Mouse (Mus musculus): ENCODE measurements around the gene Zyx. TPM values are rescaled to one million over a fixed set of nuclear protein-coding genes. Genes with fewer than 3 reads are reported as not detected.

Gene Zyx
- total and polyA plus RNA-seq, 3 experiments, result 19.1 to 319 (median 70.2) TPM

GRCm38 (mm10) chr6:42339189-42339588 is 10.2 kb upstream of the Zyx start:
- TF ChIP-seq CTCF (IDR thresholded peaks at IDR 0.05; ENCODE audit: low read depth, low read length), result no peak
- no peak for TF ChIP-seq GATA1 (IDR thresholded peaks at IDR 0.05; ENCODE audit: borderline replicate concordance, low read length)
- no peak for TF ChIP-seq TAL1 (conservative IDR thresholded peaks at IDR 0.05; ENCODE audit: low read depth, low read length)
- TF ChIP-seq GATA2 (IDR thresholded peaks at IDR 0.05; ENCODE audit: borderline replicate concordance, low read depth, low read length), result no peak
- TF ChIP-seq POLR2AphosphoS5 (IDR thresholded peaks at IDR 0.05; ENCODE audit: insufficient replicate concordance, low read depth, low read length), result no peak

GRCm38 (mm10) chr6:42339981-42340380 is 9.4 kb upstream of the Zyx start:
- TF ChIP-seq GATA1 (IDR thresholded peaks at IDR 0.05; ENCODE audit: borderline replicate concordance, low read length) (no peak), CTCF (IDR thresholded peaks at IDR 0.05; ENCODE audit: low read depth, low read length) (no peak), POLR2AphosphoS5 (IDR thresholded peaks at IDR 0.05; ENCODE audit: insufficient replicate concordance, low read depth, low read length) (no peak), GATA2 (IDR thresholded peaks at IDR 0.05; ENCODE audit: borderline replicate concordance, low read depth, low read length) (no peak), TAL1 (conservative IDR thresholded peaks at IDR 0.05; ENCODE audit: low read depth, low read length) (no peak)
- DNase-seq (ENCODE audit: low spot score), result no peak
- Histone ChIP-seq H3K27me3 (ENCODE audit: insufficient read depth, low read length) (peaks cover 20% of the 10 kb centered on the region), H3K9me3 (replicated peaks) (no peaks in the 10 kb centered on the region), H3K4me1 (ENCODE audit: insufficient read depth, low read depth, low read length) (peaks cover 6% of the 10 kb centered on the region; the same call in 1 of the 2 replicates), H3K36me3 (replicated peaks) (no peaks in the 10 kb centered on the region), H3K4me3 (ENCODE audit: low read depth, low read length) (no peak overlapping the region)
- no peak for ATAC-seq (ENCODE audit: extremely low read depth, insufficient number of reproducible peaks, low FRiP score, poor library complexity, severe bottlenecking)

More at GRCm38 (mm10) chr6:42339189-42339588, 10.2 kb upstream of the Zyx start:
- Histone ChIP-seq H3K36me3 (replicated peaks) (no peaks in the 10 kb centered on the region), H3K4me1 (ENCODE audit: insufficient read depth, low read depth, low read length) (peaks cover 6% of the 10 kb centered on the region; the same call in 1 of the 2 replicates), H3K27me3 (ENCODE audit: insufficient read depth, low read length) (peaks cover 21% of the 10 kb centered on the region), H3K9me3 (replicated peaks) (no peaks in the 10 kb centered on the region), H3K4me3 (ENCODE audit: low read depth, low read length) (no peak overlapping the region)
- DNase-seq (ENCODE audit: low spot score) (no peak), ATAC-seq (ENCODE audit: extremely low read depth, insufficient number of reproducible peaks, low FRiP score, poor library complexity, severe bottlenecking) (no peak)

- H3K36me3 ChIP-seq (replicated peaks), result no peaks in the 10 kb centered on the region
- no peaks in the 10 kb centered on the region for H3K9me3 ChIP-seq (replicated peaks)
- ATAC-seq (ENCODE audit: extremely low read depth, insufficient number of reproducible peaks, low FRiP score, poor library complexity, severe bottlenecking) (no peak), DNase-seq (ENCODE audit: low spot score) (no peak)
- peaks cover 22% of the 10 kb centered on the region for H3K27me3 ChIP-seq (ENCODE audit: insufficient read depth, low read length)
- H3K4me1 ChIP-seq (ENCODE audit: insufficient read depth, low read depth, low read length), result peaks cover 6% of the 10 kb centered on the region; the same call in 1 of the 2 replicates
- no peak for TF ChIP-seq CTCF (IDR thresholded peaks at IDR 0.05; ENCODE audit: low read depth, low read length)
- TF ChIP-seq GATA1 (IDR thresholded peaks at IDR 0.05; ENCODE audit: borderline replicate concordance, low read length), result no peak
- no peak for TF ChIP-seq POLR2AphosphoS5 (IDR thresholded peaks at IDR 0.05; ENCODE audit: insufficient replicate concordance, low read depth, low read length)
- no peak for TF ChIP-seq TAL1 (conservative IDR thresholded peaks at IDR 0.05; ENCODE audit: low read depth, low read length)
- TF ChIP-seq GATA2 (IDR thresholded peaks at IDR 0.05; ENCODE audit: borderline replicate concordance, low read depth, low read length), result no peak
- H3K4me3 ChIP-seq (ENCODE audit: low read depth, low read length), result no peak overlapping the region
These were observed 7.3 kb upstream of the Zyx start for GRCm38 (mm10) chr6:42342171-42342570.

- no peak for ATAC-seq (ENCODE audit: extremely low read depth, insufficient number of reproducible peaks, low FRiP score, poor library complexity, severe bottlenecking)
These were observed 5.9 kb upstream of the Zyx start for GRCm38 (mm10) chr6:42343361-42344120.

GRCm38 (mm10) chr6:42344255-42344654 is 5.2 kb upstream of the Zyx start:
- TF ChIP-seq POLR2AphosphoS5 (IDR thresholded peaks at IDR 0.05; ENCODE audit: insufficient replicate concordance, low read depth, low read length) (no peak), TAL1 (conservative IDR thresholded peaks at IDR 0.05; ENCODE audit: low read depth, low read length) (no peak), CTCF (IDR thresholded peaks at IDR 0.05; ENCODE audit: low read depth, low read length) (no peak), GATA2 (IDR thresholded peaks at IDR 0.05; ENCODE audit: borderline replicate concordance, low read depth, low read length) (no peak)
- Histone ChIP-seq H3K4me3 (ENCODE audit: low read depth, low read length) (no peak overlapping the region), H3K36me3 (replicated peaks) (no peaks in the 10 kb centered on the region), H3K27me3 (ENCODE audit: insufficient read depth, low read length) (peaks cover 22% of the 10 kb centered on the region), H3K9me3 (replicated peaks) (no peaks in the 10 kb centered on the region), H3K4me1 (ENCODE audit: insufficient read depth, low read depth, low read length) (peaks cover 13% of the 10 kb centered on the region)
- ATAC-seq (ENCODE audit: extremely low read depth, insufficient number of reproducible peaks, low FRiP score, poor library complexity, severe bottlenecking) (no peak), DNase-seq (ENCODE audit: low spot score) (no peak)

More at GRCm38 (mm10) chr6:42343361-42344120, 5.9 kb upstream of the Zyx start:
- no peak for DNase-seq (ENCODE audit: low spot score)
- Histone ChIP-seq H3K9me3 (replicated peaks) (no peaks in the 10 kb centered on the region), H3K4me3 (ENCODE audit: low read depth, low read length) (no peak overlapping the region), H3K4me1 (ENCODE audit: insufficient read depth, low read depth, low read length) (peaks cover 7% of the 10 kb centered on the region; the same call in 1 of the 2 replicates), H3K36me3 (replicated peaks) (no peaks in the 10 kb centered on the region), H3K27me3 (ENCODE audit: insufficient read depth, low read length) (peaks cover 22% of the 10 kb centered on the region)
- TF ChIP-seq GATA2 (IDR thresholded peaks at IDR 0.05; ENCODE audit: borderline replicate concordance, low read depth, low read length) (no peak), POLR2AphosphoS5 (IDR thresholded peaks at IDR 0.05; ENCODE audit: insufficient replicate concordance, low read depth, low read length) (no peak), TAL1 (conservative IDR thresholded peaks at IDR 0.05; ENCODE audit: low read depth, low read length) (no peak), GATA1 (IDR thresholded peaks at IDR 0.05; ENCODE audit: borderline replicate concordance, low read length) (no peak)

- Histone ChIP-seq H3K4me3 (ENCODE audit: low read depth, low read length) (no peak overlapping the region), H3K9me3 (replicated peaks) (no peaks in the 10 kb centered on the region), H3K4me1 (ENCODE audit: insufficient read depth, low read depth, low read length) (peaks cover 43% of the 10 kb centered on the region), H3K36me3 (replicated peaks) (peaks cover 6% of the 10 kb centered on the region), H3K27me3 (ENCODE audit: insufficient read depth, low read length) (peaks cover 18% of the 10 kb centered on the region)
- ATAC-seq (ENCODE audit: extremely low read depth, insufficient number of reproducible peaks, low FRiP score, poor library complexity, severe bottlenecking), result no peak
- TF ChIP-seq TAL1 (conservative IDR thresholded peaks at IDR 0.05; ENCODE audit: low read depth, low read length) (no peak), GATA1 (IDR thresholded peaks at IDR 0.05; ENCODE audit: borderline replicate concordance, low read length) (no peak), POLR2AphosphoS5 (IDR thresholded peaks at IDR 0.05; ENCODE audit: insufficient replicate concordance, low read depth, low read length) (no peak), CTCF (IDR thresholded peaks at IDR 0.05; ENCODE audit: low read depth, low read length) (no peak), GATA2 (IDR thresholded peaks at IDR 0.05; ENCODE audit: borderline replicate concordance, low read depth, low read length) (no peak)
- no peak for DNase-seq (ENCODE audit: low spot score)
These were observed 987 bp upstream of the Zyx start for GRCm38 (mm10) chr6:42348281-42349005.
